Mouse (Mus musculus) layer of hippocampus, postnatal 25 days (tissue): ENCODE data around the gene Zfp180. TPM values are rescaled to one million over a fixed set of nuclear protein-coding genes. Genes with fewer than 3 reads are reported as not detected.

Experiments used
- total RNA-seq, 2 experiments: library from RNA; stranded (reverse); gene quantifications; 2 replicates each; pipeline ENCODE4 v1.2.3; 2021

Zfp180 gene
- total RNA-seq, 2 experiments from 2014 or later, result 37.5 to 37.8 TPM

Other genes with a start within 250 kb of the Zfp180 start
- not detected for gene Vmn1r176, start 244.6 kb upstream of the Zfp180 start, total RNA-seq
- gene Vmn1r177, start 215.5 kb upstream of the Zfp180 start, total RNA-seq, result not detected
- not detected for gene Vmn1r178, start 189.9 kb upstream of the Zfp180 start, total RNA-seq
- not detected for gene Vmn1r179, start 154.9 kb upstream of the Zfp180 start, total RNA-seq
- not detected for gene Vmn1r180, start 131.3 kb upstream of the Zfp180 start, total RNA-seq
- not detected for gene Vmn1r181, start 107.3 kb upstream of the Zfp180 start, total RNA-seq
- gene V1rd19, start 80.2 kb upstream of the Zfp180 start, total RNA-seq, result not detected
- not detected for gene Vmn1r183, start 28.7 kb upstream of the Zfp180 start, total RNA-seq
- 10 to 100 TPM in 1 of 2 experiments, 1 to 10 TPM in 1; 7.9 to 11.1 TPM for gene Zfp112, start 30.4 kb downstream of the Zfp180 start, total RNA-seq
- gene Zfp235, start 52.2 kb downstream of the Zfp180 start, total RNA-seq, result 10 to 100 TPM; 19.7 to 23.1 TPM
- gene Zfp114, start 93.1 kb downstream of the Zfp180 start, total RNA-seq, result 1 to 10 TPM; 3.6 to 3.9 TPM
- gene Zfp111, start 129.5 kb downstream of the Zfp180 start, total RNA-seq, result 10 to 100 TPM in 1 of 2 experiments, 1 to 10 TPM in 1; 8.8 to 11.3 TPM
- gene Zfp109, start 155.6 kb downstream of the Zfp180 start, total RNA-seq, result 1 to 10 TPM; 8.5 to 9.0 TPM
- gene Zfp108, start 172.9 kb downstream of the Zfp180 start, total RNA-seq, result 1 to 10 TPM; 7.7 to 8.1 TPM
- 10 to 100 TPM; 12.5 to 13.2 TPM for gene Zfp93, start 188.5 kb downstream of the Zfp180 start, total RNA-seq
- 10 to 100 TPM; 24.1 to 27.5 TPM for gene Zfp61, start 219.3 kb downstream of the Zfp180 start, total RNA-seq
- gene Zfp94, start 234.7 kb downstream of the Zfp180 start, total RNA-seq, result 10 to 100 TPM; 12.5 to 15.0 TPM